Mouse (Mus musculus) frontal cortex, adult (tissue): ENCODE measurements around the gene F2.
"Not testable (repeated sequence)": the region's sequence is repeated elsewhere in the genome, so short reads cannot be mapped to it uniquely, and the experiment has no call there.

Experiments
- ATAC-seq: cut with Nextera tagmentation; 2 replicates; pipeline ENCODE4 v1.9.2; 2017; ENCODE audit warnings: mild to moderate bottlenecking, moderate library complexity, mixed read lengths; ENCODE audit not compliant: low TSS enrichment

F2 gene

DNA sequence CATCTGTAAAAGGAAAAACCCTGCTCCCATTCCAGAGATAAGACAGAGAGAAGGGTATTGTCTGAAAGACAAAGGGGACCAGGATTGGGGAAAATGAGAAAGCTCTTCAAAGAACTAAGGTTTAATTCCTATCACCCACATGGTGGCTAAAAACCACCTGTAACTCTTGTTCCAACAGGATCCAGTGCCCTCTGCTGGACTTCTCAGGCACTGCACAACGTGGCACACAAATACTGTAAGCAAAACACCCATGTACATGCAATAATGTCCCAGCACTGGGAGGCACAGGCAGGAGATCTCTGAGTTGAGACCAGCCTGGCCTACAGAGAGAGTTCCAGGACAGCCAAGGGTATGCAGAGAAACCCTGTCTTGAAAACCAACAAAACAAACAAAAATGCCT lies 10.5 kb upstream of the F2 start:
- no peak for ATAC-seq

DNA sequence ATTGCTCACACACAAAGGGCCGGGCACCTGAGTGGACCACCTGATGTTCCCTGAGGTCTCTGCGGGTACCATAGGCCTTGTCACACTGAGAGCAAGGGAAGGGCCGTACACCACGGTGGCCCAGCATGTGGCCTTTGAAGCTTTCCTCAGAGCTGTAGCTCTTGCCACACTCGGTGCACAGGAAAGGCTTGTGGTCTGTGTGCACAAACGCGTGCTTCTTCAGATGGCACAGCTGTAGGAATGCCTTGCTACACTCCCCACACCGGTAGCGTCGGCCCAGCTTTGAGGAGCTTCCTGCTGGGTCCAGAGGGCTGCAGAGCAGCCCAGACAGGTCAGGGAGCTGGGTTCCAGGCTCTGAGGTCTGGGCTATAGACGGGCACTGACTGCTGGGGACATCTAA lies 9.6 kb upstream of the F2 start:
- no peak for ATAC-seq

DNA sequence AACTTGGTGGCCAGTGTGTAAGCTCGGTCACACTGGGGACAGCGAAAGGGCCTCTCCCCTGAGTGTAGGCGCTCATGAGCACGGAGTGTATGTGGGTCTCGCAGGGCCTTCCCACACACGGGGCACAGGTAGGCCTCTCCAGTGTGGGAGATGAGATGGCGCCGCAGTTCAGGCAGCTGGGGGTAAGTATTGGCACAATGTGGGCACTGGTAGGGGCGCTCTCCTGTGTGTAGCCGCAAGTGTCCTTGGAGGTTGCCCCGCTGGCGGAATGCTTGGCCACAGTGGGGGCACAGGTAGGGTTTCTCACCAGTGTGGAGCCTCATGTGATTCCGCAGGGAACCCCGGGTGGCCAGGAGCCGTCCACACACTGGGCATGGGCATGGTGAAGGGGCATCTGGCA lies 9.1 kb upstream of the F2 start:
- ATAC-seq: no peak

DNA sequence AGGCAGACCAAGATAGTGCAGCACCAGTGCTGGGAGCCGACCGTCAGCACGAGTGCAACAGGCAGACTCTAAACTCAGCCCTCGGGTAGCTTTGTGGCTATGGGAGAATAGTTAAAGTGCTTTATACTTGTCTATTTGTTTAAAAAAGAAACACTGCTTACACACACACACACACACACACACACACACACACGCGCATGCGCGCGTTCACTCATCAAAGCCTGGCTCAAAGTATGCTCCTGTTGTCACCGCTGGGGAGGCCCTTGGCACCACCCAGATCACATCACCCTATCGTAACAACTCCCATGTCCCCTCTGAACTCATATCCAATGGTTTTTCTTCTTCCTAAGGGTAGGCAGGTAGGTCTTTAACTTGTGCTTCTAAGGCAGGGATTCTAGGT lies 7.8 kb upstream of the F2 start:
- no peak for ATAC-seq

DNA sequence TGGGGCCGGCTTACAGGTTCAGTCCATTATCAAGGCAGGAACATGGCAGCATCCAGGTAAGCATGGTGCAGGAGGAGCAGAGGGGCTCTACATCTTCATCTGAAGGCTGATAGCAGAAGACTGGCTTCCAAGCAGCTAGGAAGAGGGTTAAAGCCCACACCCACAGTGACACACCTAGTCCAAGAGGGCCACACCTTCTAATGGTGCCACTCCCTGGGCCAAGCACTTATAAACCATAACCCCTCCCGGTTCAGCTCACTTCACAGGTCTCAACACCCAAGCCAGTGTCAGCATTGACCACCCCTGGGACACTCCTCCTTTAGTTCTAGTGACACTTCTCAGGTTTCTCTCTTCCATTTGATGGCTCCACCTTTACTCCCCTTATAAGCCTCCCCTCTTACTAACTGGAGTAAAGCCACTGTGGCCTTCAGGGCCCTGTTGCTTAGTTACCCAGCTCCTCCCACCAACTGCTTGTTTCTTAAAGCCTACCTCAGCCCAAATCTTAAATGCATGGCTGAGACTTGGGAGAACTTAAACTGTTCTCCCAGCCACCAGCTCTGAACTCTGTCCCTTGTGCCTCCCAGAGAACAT lies 6.7 kb upstream of the F2 start:
- no peak for ATAC-seq

DNA sequence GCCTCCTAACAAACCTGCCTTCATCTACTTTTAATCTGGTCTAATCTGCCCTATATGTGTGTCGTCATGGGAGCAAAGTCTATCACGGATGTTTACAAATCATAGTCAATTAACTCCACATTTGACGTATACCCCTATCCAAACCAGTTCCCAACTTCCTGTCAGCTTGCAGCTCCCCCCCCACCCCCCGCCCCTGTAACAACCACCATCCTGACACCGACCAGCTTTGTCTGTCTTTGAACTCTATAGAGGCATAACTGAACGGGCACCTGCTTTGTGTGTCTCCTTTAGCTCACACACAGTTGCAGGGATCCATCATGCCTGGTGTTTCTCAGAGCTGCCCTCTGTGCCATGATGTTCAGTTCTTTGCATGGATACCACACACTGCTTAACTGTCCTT lies 2.7 kb upstream of the F2 start:
- ATAC-seq: no peak

DNA sequence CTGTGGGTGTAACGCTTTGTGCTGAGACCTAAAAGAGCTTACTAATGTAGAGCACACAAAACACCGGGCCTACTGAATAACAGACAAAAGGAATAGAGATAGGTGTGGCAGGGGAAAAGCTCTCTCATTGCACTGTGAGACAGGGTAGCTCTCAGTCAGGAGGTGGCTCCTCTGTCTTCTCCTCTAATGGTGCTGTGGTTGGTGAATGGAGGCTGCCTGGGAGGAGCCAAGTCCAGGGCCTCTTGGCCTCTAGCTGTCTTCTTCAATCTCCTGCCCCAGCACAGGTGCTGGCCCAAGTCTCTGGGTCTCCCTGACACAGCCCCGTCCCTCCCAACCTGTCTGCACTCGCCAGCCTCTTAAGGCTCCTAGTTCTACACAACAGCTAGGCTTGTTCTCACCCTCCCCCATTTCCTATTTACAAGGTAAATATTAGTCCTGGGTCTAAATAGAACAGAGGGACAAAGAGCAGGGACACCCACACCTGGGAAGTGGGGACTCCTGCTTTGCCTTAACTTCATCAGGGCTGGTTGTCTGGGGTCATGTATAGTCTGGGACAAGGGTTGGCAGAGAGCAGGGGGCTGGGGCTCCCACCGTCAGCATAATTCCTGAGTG lies 619 bp upstream of the F2 start:
- no peak for ATAC-seq

DNA sequence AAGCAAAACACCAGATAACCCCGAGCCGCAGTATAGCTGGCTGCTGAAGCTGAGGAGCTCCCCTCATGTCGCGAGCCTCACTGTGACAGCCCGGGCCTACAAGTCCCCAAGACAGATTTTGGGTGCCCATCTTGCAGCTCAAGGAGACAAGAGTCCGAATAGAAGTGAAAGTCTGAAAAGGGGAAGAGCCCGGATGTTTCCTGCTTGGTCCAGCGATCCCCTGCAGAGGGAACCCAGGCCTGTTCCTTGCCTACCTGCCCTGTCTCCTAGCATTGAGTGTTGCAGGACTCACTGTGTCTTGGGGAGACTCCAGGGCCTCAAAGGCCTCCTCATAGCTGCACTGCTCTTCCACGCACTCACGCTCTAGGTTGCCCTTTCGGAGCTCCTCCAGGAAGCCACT lies 728 bp downstream of the F2 start:
- ATAC-seq: no peak

DNA sequence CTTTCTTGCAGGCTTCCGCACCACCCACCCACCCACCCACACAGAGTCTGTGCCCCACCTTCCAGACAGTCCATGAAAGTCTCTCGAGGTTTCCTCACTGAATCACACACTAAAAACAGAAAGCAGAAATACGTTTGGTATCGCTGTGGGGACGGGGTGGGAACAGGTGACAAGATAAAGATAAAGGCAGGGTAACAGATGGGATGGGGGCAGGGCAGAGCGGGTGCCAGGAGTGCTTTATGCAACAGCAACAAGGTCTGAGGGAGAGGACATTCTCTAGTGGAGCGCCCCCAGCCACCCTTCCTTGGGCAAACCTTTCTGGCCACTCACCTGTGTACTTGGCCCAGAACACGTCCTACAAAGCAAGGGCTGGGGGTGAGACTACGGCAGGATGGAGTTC lies 1.4 kb downstream of the F2 start:
- peak; percentile 55 for ATAC-seq

DNA sequence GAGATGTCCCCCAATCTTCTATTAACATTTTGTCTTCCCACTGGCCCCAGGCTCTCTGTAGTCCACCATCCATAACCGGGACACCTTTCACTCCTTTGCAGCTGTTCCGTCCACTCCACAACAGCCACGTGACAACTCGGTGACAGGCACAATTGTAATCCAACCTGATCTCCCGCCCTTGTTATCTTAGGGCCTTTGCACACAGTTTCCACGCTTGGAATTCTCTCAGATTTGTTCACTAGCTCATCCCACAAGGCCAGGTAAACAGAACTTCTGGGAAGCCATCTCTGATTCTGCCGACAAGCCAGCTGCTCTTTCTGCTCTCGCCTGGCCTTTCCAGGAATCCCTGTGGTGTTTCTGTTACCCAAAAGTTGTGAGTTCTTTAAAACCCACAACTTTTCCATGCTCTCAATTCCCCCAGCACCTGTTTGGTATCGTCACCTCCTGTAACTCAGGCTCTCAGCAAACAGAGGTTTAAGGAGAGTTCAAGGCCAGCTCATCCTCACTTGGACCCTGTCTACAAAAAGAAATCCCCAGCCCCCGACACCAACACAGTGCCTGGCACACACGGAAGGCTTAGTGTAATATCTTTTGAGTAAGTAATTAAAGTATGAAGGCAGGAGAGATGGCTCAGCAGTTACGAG lies 2.8 kb downstream of the F2 start:
- no peak for ATAC-seq

DNA sequence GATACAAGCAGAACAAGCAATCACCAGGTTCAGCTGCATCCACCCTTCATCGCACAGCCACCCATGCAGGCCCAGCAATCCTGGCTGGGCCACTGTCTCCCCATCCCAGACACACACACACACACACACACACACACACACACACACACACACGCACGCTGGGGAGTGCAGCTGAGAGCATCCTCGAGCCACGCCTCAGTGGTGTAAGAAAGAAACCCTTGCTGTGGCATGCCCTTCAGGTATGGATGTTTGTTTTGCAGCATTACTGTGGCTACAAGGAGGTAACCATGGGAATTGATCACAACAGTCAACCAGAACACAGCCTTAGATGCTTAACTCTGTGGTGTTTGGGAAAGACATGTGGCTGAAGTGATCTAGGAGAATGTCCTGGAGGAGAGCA lies 3.9 kb downstream of the F2 start:
- no peak for ATAC-seq

DNA sequence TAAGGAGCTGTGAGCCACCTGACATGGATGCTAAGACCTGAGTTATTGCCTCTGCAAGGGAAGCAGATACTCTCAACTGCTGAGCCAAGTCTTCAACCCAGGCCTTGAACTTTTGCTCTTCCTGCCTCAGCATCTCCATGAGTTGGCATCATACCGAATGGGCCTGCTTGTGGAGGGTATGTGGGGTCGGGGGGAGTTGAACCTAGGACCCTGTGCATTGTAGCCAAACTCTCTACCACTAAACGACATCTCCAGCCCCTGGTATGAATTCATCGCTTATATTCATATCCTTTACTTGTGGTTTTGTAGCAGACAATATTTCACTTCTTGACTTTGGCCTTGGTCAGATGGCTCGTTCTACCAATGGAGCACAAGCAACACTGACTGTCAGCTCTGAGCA lies 4.4 kb downstream of the F2 start:
- no peak for ATAC-seq

DNA sequence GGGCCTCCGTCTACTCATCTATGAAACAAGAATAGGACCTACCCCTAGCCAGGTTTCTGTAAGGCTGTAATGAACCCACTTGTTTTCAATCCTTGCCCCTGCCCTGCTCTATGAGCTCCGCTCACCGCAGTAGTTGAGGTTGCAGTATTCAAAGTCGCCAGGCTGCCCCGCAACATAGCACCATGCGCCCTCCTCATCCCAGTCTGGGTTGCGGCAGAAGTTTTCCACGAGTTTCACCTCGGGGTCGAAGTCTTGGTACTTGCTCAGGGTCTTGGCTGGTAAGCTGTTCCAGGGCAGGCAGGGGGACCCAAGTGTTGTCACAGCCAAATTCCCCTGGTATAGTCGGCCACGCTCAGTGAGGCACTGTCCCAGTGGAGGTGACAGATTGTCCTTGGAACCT lies 5.8 kb downstream of the F2 start:
- no peak for ATAC-seq

DNA sequence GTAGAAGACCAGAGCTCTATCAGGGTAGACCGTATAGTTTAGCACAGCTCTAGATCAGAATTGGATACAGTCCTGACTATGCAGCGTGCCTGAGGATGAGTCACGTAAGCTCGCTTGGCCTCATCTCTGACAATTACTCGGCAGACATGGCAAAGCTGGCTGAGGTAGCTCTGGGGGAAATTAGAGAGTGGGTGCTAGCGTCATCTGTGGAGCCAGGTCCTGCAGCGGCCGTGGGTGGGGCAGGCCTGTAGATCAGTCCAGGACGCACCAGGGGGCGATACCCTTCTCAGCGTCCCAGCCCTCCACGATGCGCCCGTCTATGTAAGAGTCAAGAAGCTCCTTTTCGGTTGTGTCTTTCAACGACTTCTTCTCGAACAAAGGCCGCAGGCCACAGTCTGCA lies 6.5 kb downstream of the F2 start:
- peak; percentile 92 for ATAC-seq

DNA sequence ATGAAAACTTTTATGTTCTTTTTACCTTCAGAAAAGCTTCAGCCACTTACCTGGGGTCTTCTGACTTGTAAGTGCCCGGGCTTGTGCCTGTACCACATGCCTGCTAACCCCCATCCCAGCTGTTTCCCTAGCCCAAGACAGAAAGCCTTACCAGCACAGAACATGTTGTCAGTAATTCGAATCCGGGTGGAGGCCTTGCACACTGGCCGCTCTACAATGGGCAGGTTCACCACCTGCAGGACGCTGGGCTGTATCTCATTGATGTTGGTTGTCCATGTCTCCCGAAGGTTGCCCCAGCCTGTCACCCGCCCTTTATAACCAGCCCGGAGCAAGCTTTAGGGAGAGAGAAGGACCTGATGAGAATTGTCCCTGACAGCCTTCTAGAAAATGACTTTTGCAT lies 8.0 kb downstream of the F2 start:
- ATAC-seq: no peak

DNA sequence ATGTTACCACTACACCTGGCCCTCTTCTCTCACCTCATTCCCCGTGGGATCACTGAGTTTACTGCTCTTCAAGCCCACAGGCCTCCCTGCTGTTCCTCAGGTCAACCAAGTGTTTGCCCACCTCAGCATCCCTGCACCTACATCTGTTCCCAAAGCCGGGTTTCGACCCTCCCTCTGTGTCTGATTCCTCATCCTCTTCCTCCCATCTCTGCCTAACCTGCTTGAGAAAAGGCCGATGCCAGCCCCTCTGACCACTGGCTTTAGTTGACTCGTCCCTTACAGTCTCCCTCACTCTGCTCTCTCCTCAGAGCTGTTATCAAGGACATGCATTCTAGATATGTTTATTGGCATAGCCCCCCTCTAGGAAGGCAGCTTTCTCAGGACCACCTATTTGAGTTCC lies 8.7 kb downstream of the F2 start:
- ATAC-seq: no peak

DNA sequence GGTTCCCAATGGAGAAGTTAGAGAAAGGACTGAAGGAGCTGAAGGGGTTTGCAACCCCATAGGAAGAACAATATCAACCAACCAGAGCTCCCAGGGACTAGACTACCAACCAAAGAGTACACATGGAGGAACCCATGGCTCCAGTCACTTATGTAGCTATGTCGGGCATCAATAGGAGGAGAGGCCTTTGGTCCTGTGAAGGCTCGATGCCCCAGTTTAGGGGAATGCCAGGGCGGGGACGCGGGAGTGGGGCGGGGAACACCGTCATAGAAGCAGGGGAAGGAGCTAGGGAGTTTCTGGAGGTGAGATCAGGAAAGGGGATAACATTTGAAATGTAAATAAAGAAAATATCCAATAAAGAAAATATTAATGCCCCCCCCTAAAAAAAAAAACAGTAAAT lies 12.8 kb downstream of the F2 start:
- ATAC-seq: not testable (repeated sequence)

DNA sequence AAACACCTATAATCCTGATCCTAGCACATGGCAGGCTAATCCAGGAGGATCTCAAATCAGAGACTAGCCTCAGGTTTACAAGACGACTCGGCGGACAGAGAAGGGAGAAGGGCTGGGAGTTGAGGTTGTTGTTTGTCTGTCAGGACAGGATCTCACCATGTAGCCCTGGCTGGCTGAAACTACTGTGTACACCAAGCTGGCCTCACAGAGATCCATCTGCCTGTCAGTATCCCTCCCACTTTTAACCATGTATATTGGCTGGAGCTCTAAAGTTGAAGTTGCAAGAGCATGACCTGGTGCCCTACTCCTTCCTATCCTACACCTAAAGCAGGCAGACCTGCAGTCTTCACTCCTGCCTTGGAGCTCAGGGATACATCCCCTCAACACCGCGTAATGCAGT lies 13.9 kb downstream of the F2 start:
- ATAC-seq: no peak

DNA sequence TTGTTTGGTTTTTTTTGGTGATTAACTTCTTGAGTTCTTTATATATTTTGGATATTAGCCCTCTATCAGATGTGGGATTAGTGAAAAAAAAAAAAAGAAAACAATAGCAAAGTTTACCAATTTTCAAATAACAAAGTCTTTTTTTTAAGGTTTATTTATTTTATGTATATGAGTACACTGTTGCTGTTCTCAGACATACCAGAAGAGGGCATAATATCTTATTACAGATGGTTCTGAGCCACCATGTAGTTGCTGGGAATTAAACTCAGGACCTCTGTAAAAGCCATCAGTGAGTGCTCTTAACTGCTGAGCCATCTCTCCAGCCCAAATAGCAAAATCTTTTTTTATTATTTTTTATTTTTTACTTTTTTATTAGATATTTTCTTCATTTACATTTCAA lies 26.8 kb downstream of the F2 start:
- not testable (repeated sequence) for ATAC-seq

DNA sequence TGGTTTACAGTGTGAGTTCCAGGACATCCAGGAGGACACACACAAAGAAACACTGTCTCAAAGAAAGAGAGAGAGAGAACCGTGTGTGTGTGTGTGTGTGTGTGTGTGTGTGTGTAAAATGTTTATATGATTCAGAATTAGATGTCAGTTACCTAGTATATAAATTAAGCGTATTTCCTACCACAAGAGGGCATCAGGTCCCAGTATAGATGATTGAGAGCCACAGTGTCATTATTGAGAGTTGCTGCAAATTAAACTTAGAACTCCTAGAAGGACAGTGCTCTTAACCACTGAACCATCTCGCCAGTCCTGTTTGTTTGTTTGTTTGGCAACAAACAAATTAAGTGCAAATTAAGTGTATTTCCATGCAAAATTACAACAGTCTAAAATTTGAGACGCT lies 33.8 kb downstream of the F2 start:
- ATAC-seq: no peak

DNA sequence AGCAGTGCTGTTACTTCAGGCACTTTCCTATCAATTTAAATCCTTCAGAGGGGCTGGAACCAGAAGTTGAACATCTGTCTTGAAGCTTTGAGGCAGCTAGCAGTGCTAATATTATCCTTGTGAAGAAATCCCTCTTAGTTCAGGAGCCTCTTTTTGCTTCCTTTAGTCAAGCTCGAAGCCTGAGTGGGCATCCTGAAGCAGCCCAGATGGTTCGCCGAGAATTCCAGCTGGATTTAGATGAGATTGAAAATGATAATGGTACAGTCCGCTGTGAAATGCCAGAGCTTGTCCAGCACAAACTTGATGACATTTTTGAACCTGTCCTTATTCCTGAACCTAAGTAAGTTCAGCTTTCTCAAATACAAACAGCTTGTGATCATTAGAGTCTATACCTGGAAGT lies 35.7 kb downstream of the F2 start:
- peak; percentile 78 for ATAC-seq

DNA sequence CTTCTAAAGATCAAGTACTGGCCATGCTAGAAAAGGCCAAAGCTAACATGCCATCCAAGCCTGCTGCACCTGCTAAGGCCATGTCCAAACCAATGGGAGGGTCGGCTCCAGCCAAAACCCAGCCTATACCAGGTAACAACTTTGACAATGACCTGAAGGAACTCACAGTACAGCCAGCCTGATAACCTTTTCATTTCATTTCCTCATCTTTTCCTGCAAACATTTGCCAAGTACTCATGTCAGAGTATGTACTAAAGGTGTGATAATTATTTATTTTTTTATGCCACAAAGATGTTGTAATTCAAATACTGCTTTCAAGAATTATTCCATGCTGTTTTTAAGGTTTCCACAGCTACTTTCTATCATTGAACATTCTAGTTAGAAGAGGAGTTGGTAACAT lies 50.0 kb downstream of the F2 start:
- no peak for ATAC-seq

DNA sequence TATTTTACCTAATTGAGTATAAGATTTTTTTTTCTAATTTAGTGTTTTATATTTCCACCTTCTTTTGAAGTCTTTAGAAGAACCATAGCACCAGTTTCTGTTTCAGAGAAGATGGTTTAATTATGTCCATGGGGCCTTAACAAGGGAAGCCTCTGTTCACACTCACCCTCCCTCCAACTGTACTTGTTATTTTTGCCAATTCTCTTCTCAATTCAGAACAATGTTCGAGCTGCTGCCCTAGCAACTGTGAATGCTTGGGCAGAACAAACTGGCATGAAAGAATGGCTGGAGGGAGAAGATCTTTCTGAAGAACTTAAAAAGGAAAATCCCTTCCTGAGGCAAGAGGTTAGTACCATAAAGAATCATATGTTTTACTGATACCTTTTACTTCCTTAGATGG lies 55.3 kb downstream of the F2 start:
- ATAC-seq: peak; percentile 93
